Mouse (Mus musculus): ENCODE results near the gene B3gnt8. TPM values are rescaled to one million over a fixed set of nuclear protein-coding genes. Genes with fewer than 3 reads are reported as not detected.

Gene B3gnt8
- total RNA-seq, 2 experiments from 2014 or later, result 0.65 to 0.68 TPM

DNA sequence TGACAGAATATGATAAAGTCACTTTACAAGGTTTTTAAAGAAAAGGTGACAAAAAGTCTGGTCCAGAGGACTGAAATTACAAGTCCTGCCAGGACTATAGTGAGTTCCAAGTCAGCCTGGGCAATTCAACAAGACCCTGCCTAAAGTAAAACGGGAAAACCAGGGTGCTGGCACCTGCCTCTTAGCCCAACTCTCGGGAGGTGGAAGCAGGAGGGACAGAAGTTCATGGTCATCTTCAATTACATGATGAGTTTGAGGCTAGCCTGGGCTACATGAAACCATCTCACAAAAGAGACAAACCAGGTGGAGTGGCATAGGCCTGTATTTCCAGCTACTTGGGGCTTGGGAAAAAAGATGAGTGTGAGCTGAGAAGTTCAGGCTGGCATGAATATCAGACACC lies 45.2 kb downstream of the B3gnt8 start:
- DNase-seq (ENCODE audit: extremely low spot score in 1 of 2, low spot score in 2 of 2), result no peak
- no peak for TF ChIP-seq CTCF (IDR thresholded peaks at IDR 0.05)
- no peak overlapping the region for H3K27ac ChIP-seq
- intact Hi-C loops (cut with DNase I), result no loop called here
- no peak overlapping the region for H3K4me3 ChIP-seq

DNA sequence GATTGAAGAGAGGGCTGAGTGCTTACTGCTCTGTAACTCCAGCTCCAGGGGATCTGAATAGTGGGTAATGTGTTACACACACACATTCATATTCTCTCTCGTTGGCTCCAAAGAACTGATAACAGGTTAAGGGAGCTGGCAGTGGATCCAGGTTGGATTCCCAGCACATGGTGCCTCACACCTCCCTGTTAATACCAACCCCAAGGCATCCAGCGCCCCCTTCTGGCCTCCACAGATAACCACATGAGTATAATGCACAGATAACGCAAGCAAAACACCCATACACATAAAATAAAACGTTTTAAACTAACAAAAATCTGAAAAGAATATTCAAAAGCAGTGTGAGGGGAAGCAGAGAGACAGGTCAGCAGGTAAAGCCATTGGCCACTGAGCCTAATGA lies 46.0 kb downstream of the B3gnt8 start:
- Histone ChIP-seq H3K4me3 (no peak overlapping the region), H3K27ac (no peak overlapping the region)
- TF ChIP-seq CTCF (IDR thresholded peaks at IDR 0.05), result peak; percentile 14
- DNase-seq (ENCODE audit: extremely low spot score in 1 of 2, low spot score in 2 of 2), result no peak
- intact Hi-C loops (cut with DNase I), result no loop called here

GRCm38 (mm10) chr7:25674297-25674696 lies 47.8 kb downstream of the B3gnt8 start:
- Histone ChIP-seq H3K27ac (no peak overlapping the region), H3K4me3 (peak overlapping the region; percentile 38)
- no peak for DNase-seq (ENCODE audit: extremely low spot score in 1 of 2, low spot score in 2 of 2)
- intact Hi-C loops (cut with DNase I), result no loop called here
- TF ChIP-seq CTCF (IDR thresholded peaks at IDR 0.05), result no peak

GRCm38 (mm10) chr7:25674719-25675300 lies 48.4 kb downstream of the B3gnt8 start, which contains the start of gene Tmem91:
Gene Tmem91, minus strand, starts transcription at chr7:25675166.
- intact Hi-C loops (cut with DNase I), result no loop called here
- peak in 1 of 2 experiments; percentile 23 for DNase-seq (ENCODE audit: extremely low spot score in 1 of 2, low spot score in 2 of 2)
- no peak within 1 kb of the TSS for H3K27ac ChIP-seq

DNA sequence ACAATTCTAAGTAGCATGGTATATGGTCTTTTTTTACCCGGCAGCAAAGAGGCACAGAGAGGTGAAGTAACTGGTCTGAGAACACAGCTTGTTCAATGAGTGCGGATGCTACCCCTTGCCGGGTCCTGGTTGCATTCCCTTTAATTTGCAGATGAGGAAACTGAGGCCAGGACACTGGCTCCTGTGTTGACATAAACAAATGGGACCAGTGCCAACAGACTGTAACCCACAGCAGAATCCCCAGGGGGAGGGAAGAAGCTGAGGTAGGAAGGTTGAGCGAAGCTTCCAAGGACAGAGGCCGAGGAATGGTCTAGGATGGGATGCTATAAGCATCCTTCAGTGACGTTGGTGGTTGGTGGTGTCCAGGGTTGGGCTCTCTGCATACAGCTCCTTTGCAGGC lies 49.0 kb downstream of the B3gnt8 start:
- TF ChIP-seq CTCF (IDR thresholded peaks at IDR 0.05), result no peak
- H3K27ac ChIP-seq, result no peak overlapping the region
- H3K4me3 ChIP-seq, result no peak overlapping the region
- intact Hi-C loops (cut with DNase I), result no loop called here
- no peak for DNase-seq (ENCODE audit: extremely low spot score in 1 of 2, low spot score in 2 of 2)

More at GRCm38 (mm10) chr7:25674719-25675300, 48.4 kb downstream of the B3gnt8 start, which contains the start of gene Tmem91:
- peak within 1 kb of the TSS; percentile 38 for H3K4me3 ChIP-seq
- TF ChIP-seq CTCF (IDR thresholded peaks at IDR 0.05), result no peak

GRCm38 (mm10) chr7:25676085-25676781 lies 49.8 kb downstream of the B3gnt8 start:
- no peak overlapping the region for H3K27ac ChIP-seq
- no peak for TF ChIP-seq CTCF (IDR thresholded peaks at IDR 0.05)
- intact Hi-C loops (cut with DNase I), result loop anchor here (1.0 to 2.0 kb wide), 2 partner anchors 17 to 35 kb away; partner anchors contain the start of gene Exosc5

GRCm38 (mm10) chr7:25677013-25677412 lies 50.6 kb downstream of the B3gnt8 start:
- no peak for TF ChIP-seq CTCF (IDR thresholded peaks at IDR 0.05)
- Histone ChIP-seq H3K27ac (no peak overlapping the region), H3K4me3 (no peak overlapping the region)
- DNase-seq (ENCODE audit: extremely low spot score in 1 of 2, low spot score in 2 of 2), result no peak
- intact Hi-C loops (cut with DNase I), result loop anchor here (2.0 kb wide), 1 partner anchor 34 kb away; no protein-coding TSS in a partner anchor

More at GRCm38 (mm10) chr7:25676085-25676781, 49.8 kb downstream of the B3gnt8 start:
- DNase-seq (ENCODE audit: extremely low spot score in 1 of 2, low spot score in 2 of 2), result peak; percentile 87 to 89
- no peak overlapping the region for H3K4me3 ChIP-seq

GRCm38 (mm10) chr7:25679971-25680370 lies 53.5 kb downstream of the B3gnt8 start:
- no peak for DNase-seq (ENCODE audit: extremely low spot score in 1 of 2, low spot score in 2 of 2)
- peak; percentile 14 for TF ChIP-seq CTCF (IDR thresholded peaks at IDR 0.05)
- peak overlapping the region; percentile 99; the same call in 1 of the 2 replicates for H3K27ac ChIP-seq
- peak overlapping the region; percentile 62 for H3K4me3 ChIP-seq
- intact Hi-C loops (cut with DNase I), result no loop called here

DNA sequence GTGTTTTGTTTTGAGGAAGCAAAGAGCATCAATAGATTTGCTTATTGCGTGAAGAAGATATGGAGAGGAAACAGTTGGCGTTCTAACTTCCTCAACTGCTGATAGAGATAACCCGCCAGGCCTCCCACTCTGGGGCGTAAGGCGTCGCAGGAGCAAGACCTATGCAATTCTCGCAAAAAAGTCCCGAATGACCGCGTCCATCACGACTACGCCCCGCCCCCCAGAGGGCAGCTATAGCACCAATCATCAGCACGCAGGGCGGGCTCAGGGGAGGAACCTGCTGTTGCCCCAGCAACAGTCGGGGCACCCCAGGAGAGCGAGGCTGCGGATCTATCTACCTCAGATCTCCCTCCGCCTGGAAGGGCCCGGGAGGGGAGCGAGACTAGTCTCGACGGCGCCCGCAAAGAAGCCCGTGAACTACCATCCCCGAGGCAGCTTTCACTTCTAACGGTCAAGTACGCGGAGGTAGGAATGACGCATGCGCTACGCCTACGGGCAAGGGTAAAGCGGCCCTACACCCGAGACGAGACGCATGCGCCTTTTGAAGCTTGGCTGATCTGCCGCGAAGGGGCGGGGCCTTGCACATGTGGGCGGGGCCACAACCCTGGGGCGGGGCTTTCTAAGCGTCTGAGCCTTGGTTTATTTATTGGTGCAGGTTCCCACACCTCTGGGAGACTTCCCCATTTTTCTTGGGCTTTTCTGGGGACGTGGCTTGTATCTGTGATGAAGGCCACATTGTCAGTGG lies 54.2 kb downstream of the B3gnt8 start, which contains the start of gene B9d2:
TSS of gene B9d2 (plus strand) at position 267 of the 745 bp plus-strand sequence.
- TF ChIP-seq CTCF (IDR thresholded peaks at IDR 0.05), result no peak; the same call in none of the 2 replicates
- H3K4me3 ChIP-seq, result peak within 1 kb of the TSS; percentile 62
- peak within 1 kb of the TSS; percentile 99 for H3K27ac ChIP-seq
- intact Hi-C loops (cut with DNase I), result no loop called here
- peak; percentile 93 to 94 for DNase-seq (ENCODE audit: extremely low spot score in 1 of 2, low spot score in 2 of 2)

- DNase-seq (ENCODE audit: extremely low spot score in 1 of 2, low spot score in 2 of 2), result no peak
- H3K4me3 ChIP-seq, result peak overlapping the region; percentile 62
- TF ChIP-seq CTCF (IDR thresholded peaks at IDR 0.05), result no peak
- H3K27ac ChIP-seq, result peak overlapping the region; percentile 99; the same call in 1 of the 2 replicates
- intact Hi-C loops (cut with DNase I), result no loop called here
These were observed 55.1 kb downstream of the B3gnt8 start for GRCm38 (mm10) chr7:25681341-25682231.
